Mouse (Mus musculus) heart, postnatal 25 days (tissue): ENCODE data around the gene Fancb. TPM values are rescaled to one million over a fixed set of nuclear protein-coding genes. Genes with fewer than 3 reads are reported as not detected.

ENCODE experiments used
- DNase-seq: peaks from one replicate; pipeline ENCODE4 v3.0.0; 2022; ENCODE audit warnings: low spot score
- intact Hi-C: fragments of 180-260 bp; cut with DNase I; formaldehyde crosslinking; loops from one replicate; pipeline ENCODE4 v1.15.1; 2025
- total RNA-seq, 2 experiments: library from RNA; stranded (reverse); gene quantifications; 2 replicates each; pipeline ENCODE4 v1.2.3; 2021

The Fancb gene
- under 1 TPM; 0.44 to 0.92 TPM for total RNA-seq

DNA sequence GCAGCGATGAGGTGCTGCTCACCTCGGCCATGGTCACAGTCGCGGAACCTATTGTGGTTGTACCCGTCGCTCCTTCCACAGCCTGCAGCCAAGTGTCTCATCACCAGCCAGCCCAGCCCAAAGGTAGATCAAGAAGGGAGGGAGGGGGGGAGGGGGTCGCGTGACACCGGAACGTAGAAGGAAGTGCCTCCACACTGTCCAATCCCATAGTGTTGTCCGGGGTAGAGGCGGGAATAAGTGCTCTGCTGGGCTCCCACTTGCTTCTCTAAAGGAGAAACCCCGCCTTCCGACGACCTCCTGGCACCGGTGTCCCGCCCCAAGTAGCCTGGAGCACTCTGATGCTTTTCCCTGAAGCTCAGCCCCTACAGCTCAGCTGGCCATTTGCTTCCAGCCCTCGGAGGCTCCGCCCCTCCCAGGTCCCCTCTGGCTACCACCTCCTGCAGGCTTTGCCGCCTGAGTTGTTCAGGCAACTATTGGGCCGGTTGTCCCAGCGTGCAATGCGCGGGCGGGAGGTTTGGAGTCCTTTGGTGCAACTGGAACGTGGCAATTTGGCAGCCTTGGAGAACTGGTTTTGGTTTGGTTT is at the start of gene Fancb, which contains the start of gene Mospd2:
Fancb (plus strand) TSS at position 400 of the 583 bp plus-strand sequence.
Mospd2 (minus strand) TSS at position 183 of the 583 bp plus-strand sequence.
- DNase-seq, result peak; percentile 89

DNA sequence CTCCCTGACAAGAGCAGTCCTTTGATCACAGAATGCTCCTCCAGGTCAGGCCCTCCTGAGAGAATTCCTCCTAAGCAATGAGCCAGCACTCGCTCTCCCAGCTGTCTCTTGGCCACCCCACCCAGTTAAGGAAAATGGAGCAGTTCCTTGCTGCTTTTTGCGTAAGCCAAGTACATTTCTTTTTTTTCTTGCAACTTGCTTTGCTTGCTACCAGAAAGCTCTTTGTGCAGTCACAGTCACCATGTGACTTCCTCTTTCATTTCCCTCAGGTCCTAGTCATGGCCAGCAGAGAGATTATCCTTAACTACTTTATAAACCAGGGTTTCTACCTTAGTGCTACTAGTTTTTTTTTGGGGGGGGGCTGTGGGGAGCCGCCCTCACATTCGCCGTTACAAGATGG is 38.9 kb upstream of the Fancb start:
- intact Hi-C loops, result no loop called here
- DNase-seq, result no peak

More for the DNA sequence above, at the start of gene Fancb, which contains the start of gene Mospd2:
- intact Hi-C loops, result no loop called here

- DNase-seq, result peak; percentile 8
- intact Hi-C loops, result no loop called here
Observed at GRCm38 (mm10) chrX:164951858-164952576, 28.4 kb upstream of the Fancb start.

DNA sequence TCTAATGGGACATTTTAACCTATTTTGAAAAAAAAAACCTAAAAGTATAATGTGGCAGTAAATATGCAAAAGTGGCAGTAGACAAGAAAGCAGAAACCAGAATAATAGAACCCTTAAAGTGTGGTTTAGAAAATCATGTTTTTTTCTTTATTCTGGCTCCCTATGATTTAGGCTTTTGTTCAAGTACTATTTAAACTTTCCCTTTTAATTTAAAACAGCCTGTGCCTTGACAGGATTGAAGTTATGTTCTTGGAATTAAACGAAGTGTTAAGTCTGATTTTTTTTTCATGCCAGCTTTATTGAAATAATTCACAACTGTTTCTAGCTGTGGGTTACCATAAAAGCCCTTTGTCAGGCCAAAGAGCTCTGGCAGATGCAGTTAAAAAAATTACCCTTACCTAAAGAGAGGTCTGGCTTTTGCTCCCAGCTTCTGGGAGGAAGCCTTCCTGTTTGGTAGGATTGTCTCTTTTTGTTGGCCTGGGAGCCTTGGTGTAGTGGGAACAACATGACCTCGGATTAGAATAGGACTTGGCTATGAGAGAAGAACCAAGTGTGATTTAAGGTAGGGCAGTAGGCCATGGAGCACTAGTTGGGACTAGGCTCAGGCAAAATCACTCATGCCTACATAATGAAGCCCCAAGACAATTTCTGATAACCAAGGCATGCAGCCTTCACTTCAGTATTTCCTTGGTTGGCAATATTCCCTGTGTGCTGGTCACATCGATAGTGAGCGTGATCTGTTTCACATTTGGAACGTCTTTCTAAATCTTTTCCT is 27.6 kb upstream of the Fancb start:
- intact Hi-C loops, result no loop called here
- DNase-seq, result peak; percentile 4

- intact Hi-C loops, result no loop called here
- no peak for DNase-seq
Observed at GRCm38 (mm10) chrX:164965750-164966448, 14.5 kb upstream of the Fancb start.

DNA sequence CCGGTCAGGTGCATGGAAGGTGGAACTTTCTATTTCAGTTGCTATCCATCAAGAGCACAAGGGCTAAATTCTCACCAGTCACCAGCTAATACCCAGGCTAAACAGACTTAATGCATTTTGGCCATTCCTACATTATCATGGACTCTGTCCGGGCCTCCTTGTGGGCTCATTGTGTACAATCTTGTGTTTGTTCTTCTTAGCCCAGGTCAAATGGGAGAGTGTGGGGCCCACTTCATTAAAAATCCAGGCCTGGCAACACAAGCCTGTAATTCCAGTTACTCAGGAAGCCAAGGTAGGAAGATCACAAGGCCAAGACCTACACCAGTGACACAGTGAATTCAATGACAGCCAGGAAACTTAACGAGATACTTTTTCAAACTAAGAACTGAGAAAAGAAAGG is 9.2 kb upstream of the Fancb start:
- no peak for DNase-seq
- intact Hi-C loops, result no loop called here

- intact Hi-C loops, result no loop called here
- DNase-seq, result no peak
Observed at GRCm38 (mm10) chrX:164978866-164979265, 1.5 kb upstream of the Fancb start.

- intact Hi-C loops, result no loop called here
- no peak for DNase-seq
Observed at GRCm38 (mm10) chrX:165003141-165003540, 22.7 kb downstream of the Fancb start.

DNA sequence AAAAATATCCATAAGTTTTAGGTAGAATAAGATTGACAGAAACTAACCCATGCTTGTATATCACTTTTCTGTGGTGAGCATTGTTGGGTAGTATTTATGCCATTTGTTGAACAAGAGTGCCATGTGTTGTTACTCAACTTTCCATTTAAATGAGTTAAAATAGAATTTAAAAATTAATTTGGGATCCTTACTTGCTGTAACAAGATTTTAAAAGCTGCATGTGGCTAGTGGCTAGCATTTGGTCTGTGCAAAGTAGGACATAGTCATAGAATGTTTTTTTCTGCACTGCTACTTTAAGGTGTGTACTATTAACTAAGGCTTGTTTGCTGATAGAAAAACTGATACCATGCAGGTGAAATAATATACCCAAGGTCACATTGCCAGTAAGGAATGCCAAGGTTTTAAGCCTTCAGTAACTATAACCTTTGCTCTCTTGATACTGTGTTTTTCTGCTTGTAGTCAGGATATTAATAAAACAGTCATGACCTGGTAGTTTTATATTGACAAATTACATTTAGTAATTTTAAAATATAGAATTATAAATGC is 24.5 kb downstream of the Fancb start, which contains the start of gene Gm17604:
Gm17604 (minus strand) TSS at position 51 of the 546 bp plus-strand sequence.
- intact Hi-C loops, result no loop called here
- DNase-seq, result no peak

Other genes with a start within 250 kb of the Fancb start
- gene Mospd2, start 217 bp upstream of the Fancb start, total RNA-seq, result 10 to 100 TPM; 13.3 to 13.4 TPM
- gene Gm17604, start 24.2 kb downstream of the Fancb start, total RNA-seq, result not detected